Mouse (Mus musculus): ENCODE data around the gene Med16.

DNA sequence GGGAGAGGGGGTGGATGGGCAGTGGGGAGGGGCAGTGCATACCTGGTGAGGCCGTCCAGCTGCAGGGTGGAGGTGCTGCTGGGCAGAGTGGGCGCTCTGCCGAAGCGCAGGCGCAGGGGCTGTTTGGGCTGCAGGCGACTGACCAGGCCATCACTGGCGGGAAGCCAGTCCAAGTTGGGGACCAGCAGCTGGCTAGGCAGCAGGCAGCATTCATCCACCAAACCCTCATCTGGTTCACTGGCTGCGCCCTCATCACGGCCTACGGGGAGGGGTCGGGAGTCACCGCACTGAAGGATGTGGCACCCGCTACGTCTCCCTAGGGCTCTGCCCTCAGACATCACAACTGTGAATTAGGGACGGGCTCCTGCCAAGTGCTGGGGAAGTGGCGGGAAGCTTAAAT, 12.4 kb downstream of the Med16 start:
- TF ChIP-seq POLR2A (IDR thresholded peaks at IDR 0.05; ENCODE audit: low read depth, low read length) = no peak
- no peak for TF ChIP-seq ZC3H11A (IDR thresholded peaks at IDR 0.05; ENCODE audit: low read depth, low read length)
- TF ChIP-seq CTCF (conservative IDR thresholded peaks at IDR 0.05 in 1 of 2, IDR thresholded peaks at IDR 0.05 in 1 of 2; ENCODE audit: low read depth in 2 of 2, low read length in 2 of 2) = no peak
- no peak for TF ChIP-seq ZMIZ1 (IDR thresholded peaks at IDR 0.05; ENCODE audit: low read depth, low read length)
- TF ChIP-seq SIN3A (IDR thresholded peaks at IDR 0.05; ENCODE audit: low read length) = no peak
- no peak for TF ChIP-seq EP300 (IDR thresholded peaks at IDR 0.05; ENCODE audit: low read length)
- no peak for TF ChIP-seq SMC3 (IDR thresholded peaks at IDR 0.05; ENCODE audit: low read depth, low read length)
